Comparison of ENCODE assay signal across 8 mouse cellular contexts in the genomic region with DNA sequence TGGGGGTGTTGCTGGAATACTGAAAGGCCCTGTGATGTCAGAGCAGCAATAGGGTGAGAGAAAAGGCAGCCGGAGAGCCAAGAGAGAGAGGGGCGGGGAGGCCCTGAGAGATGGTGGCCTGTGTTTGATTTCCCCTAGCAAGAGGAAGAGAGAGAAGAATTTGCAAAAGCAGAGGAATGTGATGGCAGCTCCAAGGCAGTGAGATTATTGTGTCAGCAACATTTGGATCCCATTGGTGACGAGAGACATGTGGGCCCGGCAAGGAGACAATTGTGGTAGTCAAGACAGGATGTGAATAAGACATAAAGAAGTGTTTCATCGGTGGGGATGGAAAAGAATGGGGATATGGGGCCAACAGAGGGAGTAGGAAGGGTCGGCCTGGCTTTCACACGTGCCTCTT.
DNase-seq lines count a peak whose midpoint lies in the region; ATAC-seq and TF ChIP-seq lines count a peak whose summit lies in the region.

No protein-coding gene starts in this region.

- H3K27ac ChIP-seq in hindbrain, embryonic 12.5 days = peak overlapping the region; percentile 40; the same call in 1 of the 2 replicates
- no peak overlapping the region for H3K27ac ChIP-seq in hindbrain, embryonic 14.5 days
- H3K27ac ChIP-seq in CH12.LX (ENCODE audit: insufficient read depth, low read depth) = peak overlapping the region; percentile 97
- peak overlapping the region; percentile 80 to 82 for H3K27ac ChIP-seq in heart, embryonic 14.5 days (replicated peaks in 1 of 2; ENCODE audit: control insufficient read depth in 1 of 2, insufficient read depth in 1 of 2, low read depth in 2 of 2, low read length in 2 of 2)
- peak overlapping the region; percentile 68 for H3K27ac ChIP-seq in limb, embryonic 12.5 days

- TF ChIP-seq CTCF in CH12.LX (conservative IDR thresholded peaks at IDR 0.05 in 1 of 2, IDR thresholded peaks at IDR 0.05 in 1 of 2; ENCODE audit: low read depth in 2 of 2, low read length in 2 of 2) = no peak

- H3K9me3 ChIP-seq in hindbrain, embryonic 12.5 days (replicated peaks) = no peaks in the 10 kb centered on the region
- H3K9me3 ChIP-seq in hindbrain, embryonic 14.5 days (ENCODE audit: control insufficient read depth, low read length) = no peaks in the 10 kb centered on the region
- H3K9me3 ChIP-seq in CH12.LX (replicated peaks; ENCODE audit: low read length) = peaks cover 8% of the 10 kb centered on the region
- H3K9me3 ChIP-seq in heart, embryonic 14.5 days (ENCODE audit: control insufficient read depth, low read length) = no peaks in the 10 kb centered on the region
- H3K9me3 ChIP-seq in limb, embryonic 12.5 days = no peaks in the 10 kb centered on the region

- no peaks in the 10 kb centered on the region for H3K36me3 ChIP-seq in hindbrain, embryonic 12.5 days
- H3K36me3 ChIP-seq in hindbrain, embryonic 14.5 days (replicated peaks; ENCODE audit: control insufficient read depth, insufficient read depth) = no peaks in the 10 kb centered on the region
- H3K36me3 ChIP-seq in CH12.LX (replicated peaks in 1 of 2; ENCODE audit: control insufficient read depth in 1 of 2, insufficient read depth in 1 of 2, low read length in 1 of 2) = no peaks in the 10 kb centered on the region
- no peaks in the 10 kb centered on the region for H3K36me3 ChIP-seq in heart, embryonic 14.5 days (ENCODE audit: control insufficient read depth, insufficient read depth, low read length)
- H3K36me3 ChIP-seq in limb, embryonic 12.5 days = no peaks in the 10 kb centered on the region

- dilution Hi-C loops in CH12.LX (cut with MboI; ENCODE audit: extremely low pct_ligation_motif_present, extremely low pct_unique_long_range_greater_than_20kb, low sequenced_read_pairs) = no loop called here

- H3K4me3 ChIP-seq in hindbrain, embryonic 12.5 days = no peak overlapping the region
- H3K4me3 ChIP-seq in hindbrain, embryonic 14.5 days (replicated peaks; ENCODE audit: low read length) = no peak overlapping the region
- peak overlapping the region in 2 of 3 experiments; percentile 35 to 40 for H3K4me3 ChIP-seq in CH12.LX (replicated peaks in 1 of 3; ENCODE audit: low read depth in 2 of 3, low read length in 2 of 3, poor library complexity in 1 of 3)
- H3K4me3 ChIP-seq in heart, embryonic 14.5 days (ENCODE audit: control insufficient read depth in 1 of 2, insufficient read depth in 1 of 2, low read depth in 1 of 2, low read length in 2 of 2) = no peak overlapping the region
- no peak overlapping the region for H3K4me3 ChIP-seq in limb, embryonic 12.5 days (replicated peaks)

- H3K79me2 ChIP-seq in CH12.LX (replicated peaks; ENCODE audit: control insufficient read depth, extremely low read depth, insufficient read depth, poor library complexity, severe bottlenecking) = no peaks in the 10 kb centered on the region

- H3K4me2 ChIP-seq in hindbrain, embryonic 12.5 days (replicated peaks) = no peak overlapping the region
- H3K4me2 ChIP-seq in hindbrain, embryonic 14.5 days (replicated peaks) = no peak overlapping the region
- H3K4me2 ChIP-seq in CH12.LX (ENCODE audit: insufficient read depth, low read depth, poor library complexity, severe bottlenecking) = peak overlapping the region; percentile 65; the same call in 1 of the 2 replicates
- H3K4me2 ChIP-seq in heart, embryonic 14.5 days (ENCODE audit: low read length) = no peak overlapping the region
- no peak overlapping the region for H3K4me2 ChIP-seq in limb, embryonic 12.5 days

- no peak for TF ChIP-seq POLR2A in CH12.LX (IDR thresholded peaks at IDR 0.05; ENCODE audit: low read depth, low read length)

- no peak for DNase-seq in hindbrain, embryonic 14.5 days (ENCODE audit: low spot score)
- DNase-seq in CH12.LX (ENCODE audit: extremely low read depth) (no peak), adipocyte (ENCODE audit: low spot score) (no peak)
- no peak for DNase-seq in frontal cortex, postnatal 25 days (ENCODE audit: low spot score in 2 of 2)

- H3K27me3 ChIP-seq in hindbrain, embryonic 12.5 days = no peaks in the 10 kb centered on the region
- no peaks in the 10 kb centered on the region for H3K27me3 ChIP-seq in hindbrain, embryonic 14.5 days (ENCODE audit: control insufficient read depth, insufficient read depth, low read length)
- H3K27me3 ChIP-seq in CH12.LX (replicated peaks) = no peaks in the 10 kb centered on the region
- H3K27me3 ChIP-seq in heart, embryonic 14.5 days (ENCODE audit: control insufficient read depth, insufficient read depth, low read length) = no peaks in the 10 kb centered on the region
- H3K27me3 ChIP-seq in limb, embryonic 12.5 days = no peaks in the 10 kb centered on the region

- 0 out of 2 replicates have a peak overlapping the region, but pooled peaks have one; percentile 2 for H3K9ac ChIP-seq in hindbrain, embryonic 12.5 days
- no peak overlapping the region for H3K9ac ChIP-seq in hindbrain, embryonic 14.5 days
- peak overlapping the region; percentile 44 for H3K9ac ChIP-seq in CH12.LX (ENCODE audit: insufficient read depth, low read depth)
- 0 out of 2 replicates have a peak overlapping the region, but pooled peaks have one; percentile 36 for H3K9ac ChIP-seq in heart, embryonic 14.5 days (ENCODE audit: low read length)
- H3K9ac ChIP-seq in limb, embryonic 12.5 days (replicated peaks) = no peak overlapping the region

- 39% methylated on average over 7 of the region's 7 CpGs for whole genome bisulfite sequencing in hindbrain, embryonic 12.5 days
- 49% methylated on average over 7 of the region's 7 CpGs for WGBS in hindbrain, embryonic 14.5 days
- 37% methylated on average over 7 of the region's 7 CpGs for WGBS in heart, embryonic 14.5 days
- WGBS in limb, embryonic 12.5 days = 47% methylated on average over 7 of the region's 7 CpGs

- no peak for TF ChIP-seq EP300 in CH12.LX (IDR thresholded peaks at IDR 0.05; ENCODE audit: low read length)

- ATAC-seq in hindbrain, embryonic 12.5 days (ENCODE audit: low FRiP score) = no peak
- no peak for ATAC-seq in hindbrain, embryonic 14.5 days (ENCODE audit: low FRiP score)
- ATAC-seq in heart, embryonic 14.5 days (ENCODE audit: insufficient number of reproducible peaks, insufficient read depth, low FRiP score, low read depth) = no peak
- ATAC-seq in limb, embryonic 12.5 days (ENCODE audit: insufficient number of reproducible peaks, insufficient read depth, low FRiP score, low TSS enrichment, low read depth) = no peak
- no peak for ATAC-seq in monocyte, adult 5-6 weeks (replicated peaks; ENCODE audit: insufficient number of reproducible peaks, low FRiP score, low TSS enrichment, poor library complexity, severe bottlenecking)

- no peak for TF ChIP-seq RAD21 in CH12.LX (IDR thresholded peaks at IDR 0.05; ENCODE audit: low read depth, low read length)

- H3K4me1 ChIP-seq in hindbrain, embryonic 12.5 days = peaks cover 35% of the 10 kb centered on the region
- H3K4me1 ChIP-seq in hindbrain, embryonic 14.5 days (replicated peaks; ENCODE audit: control insufficient read depth, insufficient read depth, low read length) = peaks cover 16% of the 10 kb centered on the region
- H3K4me1 ChIP-seq in CH12.LX (ENCODE audit: control insufficient read depth in 1 of 2, insufficient read depth in 2 of 2) = peaks cover 22 to 67% of the 10 kb centered on the region in 2 experiments
- peaks cover 40 to 41% of the 10 kb centered on the region in 2 experiments for H3K4me1 ChIP-seq in heart, embryonic 14.5 days (ENCODE audit: control insufficient read depth in 2 of 2, insufficient read depth in 2 of 2, low read length in 2 of 2)
- peaks cover 49% of the 10 kb centered on the region for H3K4me1 ChIP-seq in limb, embryonic 12.5 days (replicated peaks)

- in situ Hi-C loops in CH12.LX (cut with MboI; ENCODE audit: low pct_ligation_motif_present, low pct_unique_long_range_greater_than_20kb, low sequenced_read_pairs) = loop anchor here (10.0 kb wide), 2 partner anchors 130 to 340 kb away; no protein-coding TSS in a partner anchor

TF ChIP-seq in CH12.LX, 34 proteins besides CTCF, POLR2A, EP300 and RAD21:
- TF ChIP-seq POLR2AphosphoS2 (IDR thresholded peaks at IDR 0.05; ENCODE audit: low read depth, low read length) = no peak
- TF ChIP-seq CHD2 (IDR thresholded peaks at IDR 0.05; ENCODE audit: low read length) = no peak

Comparison
In these comparisons a context has a peak if more than half of its experiments do, and no peak if none do; other contexts are left out.
1. H3K9ac ChIP-seq: peak in hindbrain, embryonic 12.5 days (single experiment), CH12.LX (single experiment) and heart, embryonic 14.5 days (single experiment); none in hindbrain, embryonic 14.5 days (single experiment) and limb, embryonic 12.5 days (single experiment).
2. H3K4me3 ChIP-seq: peak in CH12.LX (2 of 3); none in hindbrain, embryonic 12.5 days (single experiment), hindbrain, embryonic 14.5 days (single experiment), heart, embryonic 14.5 days (0 of 2) and limb, embryonic 12.5 days (single experiment).